Mouse (Mus musculus) spleen, adult 18-20 months (tissue): ENCODE results near the gene Ccdc105.

Experiments
- DNase-seq, 2 experiments: peaks; one replicate each; pipeline ENCODE4 v3.0.0; 2022; ENCODE audit warnings: mixed read lengths in 2 of 2

The Ccdc105 gene

GRCm38 (mm10) chr10:78714129-78714528 is 38.7 kb downstream of the Ccdc105 start:
- no peak for DNase-seq

GRCm38 (mm10) chr10:78710706-78711105 is 42.2 kb downstream of the Ccdc105 start:
- DNase-seq, result no peak

GRCm38 (mm10) chr10:78700881-78701280 is 52.0 kb downstream of the Ccdc105 start:
- DNase-seq, result no peak
